Mouse (Mus musculus): ENCODE results near the gene Gm7544. TPM values are rescaled to one million over a fixed set of nuclear protein-coding genes. Genes with fewer than 3 reads are reported as not detected.

Gene Gm7544
- total and polyA plus RNA-seq, 3 experiments = not detected

DNA sequence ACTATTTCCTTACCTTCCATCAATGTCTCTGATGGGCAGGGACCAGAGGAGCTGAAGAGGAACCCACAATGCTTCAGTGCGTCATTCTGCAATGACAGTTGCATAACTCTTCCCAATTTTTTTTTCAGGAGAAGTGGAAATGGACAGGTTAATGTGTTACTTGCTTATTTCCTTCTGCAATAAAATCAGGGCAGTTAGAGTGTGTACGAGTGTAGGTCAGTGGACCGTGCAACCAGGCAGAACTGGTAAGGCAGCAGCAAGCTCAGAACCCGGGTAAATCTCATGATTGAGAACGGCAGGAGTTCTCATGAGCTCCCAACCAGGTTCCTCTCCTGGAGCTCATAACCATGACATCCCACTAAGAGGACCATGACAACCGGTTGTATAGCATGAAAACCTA, 36.3 kb upstream of the Gm7544 start:
- no peak overlapping the region for H3K27ac ChIP-seq (ENCODE audit: control insufficient read depth, low read depth, low read length)
- H3K9ac ChIP-seq (ENCODE audit: control insufficient read depth, low read depth, low read length, poor library complexity, severe bottlenecking) = no peak overlapping the region
- no peaks in the 10 kb centered on the region for H3K36me3 ChIP-seq (ENCODE audit: control insufficient read depth in 1 of 2, insufficient read depth in 2 of 2, low read length in 2 of 2)
- no peaks in the 10 kb centered on the region for H3K4me1 ChIP-seq (ENCODE audit: control insufficient read depth in 1 of 2, insufficient read depth in 2 of 2, low read length in 2 of 2)
- no peak overlapping the region for H3K4me3 ChIP-seq (ENCODE audit: control insufficient read depth in 1 of 2, insufficient read depth in 1 of 2, low read depth in 2 of 2, low read length in 2 of 2)
- H3K79me2 ChIP-seq (ENCODE audit: control insufficient read depth, insufficient read depth, low read length, poor library complexity) = no peaks in the 10 kb centered on the region
- H3K27me3 ChIP-seq (ENCODE audit: control insufficient read depth in 1 of 2, insufficient read depth in 2 of 2, low read length in 2 of 2) = no peaks in the 10 kb centered on the region; a peak in 1 of 4 replicates
- DNase-seq (ENCODE audit: low read depth, low spot score) = no peak
- no peaks in the 10 kb centered on the region for H3K9me3 ChIP-seq (replicated peaks; ENCODE audit: insufficient read depth, low read length)
- no peak for TF ChIP-seq CHD1 (IDR thresholded peaks at IDR 0.05; ENCODE audit: low read depth, low read length)
- TF ChIP-seq USF1 (IDR thresholded peaks at IDR 0.05; ENCODE audit: low read depth, low read length) = no peak
- TF ChIP-seq ZNF384 (IDR thresholded peaks at IDR 0.05; ENCODE audit: low read depth, low read length) = no peak
- TF ChIP-seq TBP (IDR thresholded peaks at IDR 0.05; ENCODE audit: low read depth, low read length) = no peak
- TF ChIP-seq ZC3H11A (IDR thresholded peaks at IDR 0.05; ENCODE audit: low read depth, low read length) = no peak
- no peak for TF ChIP-seq ELF1 (IDR thresholded peaks at IDR 0.05; ENCODE audit: low read depth, low read length)
- TF ChIP-seq TCF12 (IDR thresholded peaks at IDR 0.05; ENCODE audit: low read depth, low read length) = no peak
- TF ChIP-seq POLR2AphosphoS2 (IDR thresholded peaks at IDR 0.05; ENCODE audit: low read length) = no peak
- no peak for TF ChIP-seq EP300 (IDR thresholded peaks at IDR 0.05; ENCODE audit: low read depth in 1 of 2, low read length in 2 of 2)
- no peak for TF ChIP-seq MEF2A (IDR thresholded peaks at IDR 0.05; ENCODE audit: extremely low read depth, insufficient replicate concordance, low read depth, low read length, poor library complexity, severe bottlenecking)
- TF ChIP-seq CTCF (IDR thresholded peaks at IDR 0.05 in 2 of 3, conservative IDR thresholded peaks at IDR 0.05 in 1 of 3; ENCODE audit: control insufficient read depth in 1 of 3, insufficient read depth in 1 of 3, low read depth in 2 of 3, low read length in 3 of 3, poor library complexity in 1 of 3, severe bottlenecking in 1 of 3) = no peak
- no peak for TF ChIP-seq USF2 (IDR thresholded peaks at IDR 0.05; ENCODE audit: borderline replicate concordance in 1 of 2, insufficient read depth in 1 of 2, low read depth in 1 of 2, low read length in 2 of 2)
- TF ChIP-seq MAZ (IDR thresholded peaks at IDR 0.05; ENCODE audit: low read depth, low read length) = no peak
- TF ChIP-seq POLR2AphosphoS5 (IDR thresholded peaks at IDR 0.05; ENCODE audit: borderline replicate concordance, low read depth, low read length) = no peak

DNA sequence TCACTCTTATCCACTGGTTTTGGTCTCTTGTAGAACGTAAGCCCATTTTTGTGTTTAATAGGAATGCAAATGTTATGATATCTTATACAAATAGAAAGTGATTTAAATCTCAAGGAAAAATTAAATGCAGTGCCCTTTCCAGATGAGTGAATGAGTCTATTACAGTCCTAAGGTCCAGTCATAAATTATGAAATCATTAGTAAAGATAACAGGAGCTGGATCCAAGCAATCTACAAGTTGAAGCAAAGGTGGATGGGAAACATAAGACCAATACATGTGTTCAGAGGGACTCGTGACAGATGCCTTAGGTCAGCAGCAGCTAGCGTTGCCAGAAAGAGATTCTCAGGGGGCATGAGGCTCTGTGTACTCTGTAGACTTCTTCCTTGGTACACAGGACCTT, 35.8 kb upstream of the Gm7544 start:
- DNase-seq (ENCODE audit: low read depth, low spot score) = no peak
- TF ChIP-seq TBP (IDR thresholded peaks at IDR 0.05; ENCODE audit: low read depth, low read length) = no peak
- no peak for TF ChIP-seq KAT2A (conservative IDR thresholded peaks at IDR 0.05; ENCODE audit: low read depth, low read length)
- TF ChIP-seq UBTF (IDR thresholded peaks at IDR 0.05; ENCODE audit: borderline replicate concordance, insufficient read depth, low read depth, low read length) = no peak
- TF ChIP-seq ZKSCAN1 (IDR thresholded peaks at IDR 0.05; ENCODE audit: low read depth, low read length) = no peak
- no peak for TF ChIP-seq NRF1 (IDR thresholded peaks at IDR 0.05; ENCODE audit: insufficient read depth, low read depth, low read length, poor library complexity, severe bottlenecking)
- TF ChIP-seq MAZ (IDR thresholded peaks at IDR 0.05; ENCODE audit: low read depth, low read length) = no peak
- Histone ChIP-seq H3K9ac (ENCODE audit: control insufficient read depth, low read depth, low read length, poor library complexity, severe bottlenecking) (no peak overlapping the region), H3K27me3 (ENCODE audit: control insufficient read depth in 1 of 2, insufficient read depth in 2 of 2, low read length in 2 of 2) (no peaks in the 10 kb centered on the region; a peak in 1 of 4 replicates), H3K79me2 (ENCODE audit: control insufficient read depth, insufficient read depth, low read length, poor library complexity) (no peaks in the 10 kb centered on the region), H3K4me1 (ENCODE audit: control insufficient read depth in 1 of 2, insufficient read depth in 2 of 2, low read length in 2 of 2) (no peaks in the 10 kb centered on the region), H3K27ac (ENCODE audit: control insufficient read depth, low read depth, low read length) (no peak overlapping the region), H3K9me3 (replicated peaks; ENCODE audit: insufficient read depth, low read length) (no peaks in the 10 kb centered on the region), H3K36me3 (ENCODE audit: control insufficient read depth in 1 of 2, insufficient read depth in 2 of 2, low read length in 2 of 2) (no peaks in the 10 kb centered on the region), H3K4me3 (ENCODE audit: control insufficient read depth in 1 of 2, insufficient read depth in 1 of 2, low read depth in 2 of 2, low read length in 2 of 2) (no peak overlapping the region)

Measured in MEL (cell line).